Mouse (Mus musculus): ENCODE results near the gene Hoxd11. TPM values are rescaled to one million over a fixed set of nuclear protein-coding genes. Genes with fewer than 3 reads are reported as not detected.

The Hoxd11 gene
- polyA plus RNA-seq, 1 experiment from 2014 or later, result 26.3 TPM

GRCm38 (mm10) chr2:74701949-74702819 lies 22.8 kb downstream of the Hoxd11 start:
- H3K36me3 ChIP-seq, result no peaks in the 10 kb centered on the region
- no peak for ATAC-seq (replicated peaks; ENCODE audit: low FRiP score)
- peak overlapping the region; percentile 23 for H3K4me3 ChIP-seq (replicated peaks)
- H3K27ac ChIP-seq, result peak overlapping the region; percentile 100
- H3K4me2 ChIP-seq, result peak overlapping the region; percentile 75
- peaks cover 43% of the 10 kb centered on the region for H3K4me1 ChIP-seq
- no peaks in the 10 kb centered on the region for H3K9me3 ChIP-seq (replicated peaks)
- 0 out of 2 replicates have a peak, but pooled peaks cover 7% of the 10 kb centered on the region for H3K27me3 ChIP-seq
- H3K9ac ChIP-seq, result no peak overlapping the region
- WGBS, result 13% methylated on average over 17 of the region's 17 CpGs

GRCm38 (mm10) chr2:74702820-74703219 lies 23.5 kb downstream of the Hoxd11 start:
- H3K27ac ChIP-seq, result peak overlapping the region; percentile 100
- H3K4me1 ChIP-seq, result peaks cover 47% of the 10 kb centered on the region
- no peak for ATAC-seq (replicated peaks; ENCODE audit: low FRiP score)
- H3K4me2 ChIP-seq, result peak overlapping the region; percentile 75
- no peaks in the 10 kb centered on the region for H3K36me3 ChIP-seq
- H3K9me3 ChIP-seq (replicated peaks), result no peaks in the 10 kb centered on the region
- WGBS, result 39% methylated on average over 6 of the region's 6 CpGs
- H3K27me3 ChIP-seq, result 0 out of 2 replicates have a peak, but pooled peaks cover 7% of the 10 kb centered on the region
- H3K9ac ChIP-seq, result no peak overlapping the region
- peak overlapping the region; percentile 12; the same call in 1 of the 2 replicates for H3K4me3 ChIP-seq (replicated peaks)

GRCm38 (mm10) chr2:74703317-74703716 lies 24.0 kb downstream of the Hoxd11 start:
- H3K4me3 ChIP-seq (replicated peaks), result peak overlapping the region; percentile 79
- peak overlapping the region; percentile 95 for H3K9ac ChIP-seq
- 0 out of 2 replicates have a peak, but pooled peaks cover 7% of the 10 kb centered on the region for H3K27me3 ChIP-seq
- WGBS, result 29% methylated on average over 10 of the region's 10 CpGs
- no peaks in the 10 kb centered on the region for H3K36me3 ChIP-seq
- H3K4me2 ChIP-seq, result peak overlapping the region; percentile 75
- H3K9me3 ChIP-seq (replicated peaks), result no peaks in the 10 kb centered on the region
- H3K27ac ChIP-seq, result peak overlapping the region; percentile 100
- H3K4me1 ChIP-seq, result peaks cover 50% of the 10 kb centered on the region
- no peak for ATAC-seq (replicated peaks; ENCODE audit: low FRiP score)

GRCm38 (mm10) chr2:74703720-74704392 lies 24.5 kb downstream of the Hoxd11 start:
- peak; percentile 63 for ATAC-seq (replicated peaks; ENCODE audit: low FRiP score)
- WGBS, result 6% methylated on average over 26 of the region's 26 CpGs
- peak overlapping the region; percentile 95 for H3K9ac ChIP-seq

GRCm38 (mm10) chr2:74704393-74704998 lies 25.1 kb downstream of the Hoxd11 start, which contains the start of gene Hoxd8:
Hoxd8 (plus strand) TSS chr2:74704615.
- no peaks in the 10 kb centered on the region for H3K9me3 ChIP-seq (replicated peaks)
- no peaks in the 10 kb centered on the region for H3K36me3 ChIP-seq
- H3K27ac ChIP-seq, result peak within 1 kb of the TSS; percentile 100
- H3K27me3 ChIP-seq, result 0 out of 2 replicates have a peak, but pooled peaks cover 7% of the 10 kb centered on the region
- WGBS, result under 1% methylated on average over 36 of the region's 52 CpGs
- peak within 1 kb of the TSS; percentile 75 for H3K4me2 ChIP-seq
- H3K9ac ChIP-seq, result peak within 1 kb of the TSS; percentile 95
- peak; percentile 73 for ATAC-seq (replicated peaks; ENCODE audit: low FRiP score)
- H3K4me1 ChIP-seq, result peaks cover 54% of the 10 kb centered on the region
- H3K4me3 ChIP-seq (replicated peaks), result peak within 1 kb of the TSS; percentile 79

More at GRCm38 (mm10) chr2:74703720-74704392, 24.5 kb downstream of the Hoxd11 start:
- H3K27ac ChIP-seq, result peak overlapping the region; percentile 100
- H3K27me3 ChIP-seq, result 0 out of 2 replicates have a peak, but pooled peaks cover 7% of the 10 kb centered on the region
- H3K4me2 ChIP-seq, result peak overlapping the region; percentile 75
- peaks cover 53% of the 10 kb centered on the region for H3K4me1 ChIP-seq
- H3K9me3 ChIP-seq (replicated peaks), result no peaks in the 10 kb centered on the region
- no peaks in the 10 kb centered on the region for H3K36me3 ChIP-seq
- peak overlapping the region; percentile 79 for H3K4me3 ChIP-seq (replicated peaks)

GRCm38 (mm10) chr2:74704999-74705466 lies 25.7 kb downstream of the Hoxd11 start:
- H3K4me2 ChIP-seq, result peak overlapping the region; percentile 75
- ATAC-seq (replicated peaks; ENCODE audit: low FRiP score), result peak; percentile 43
- H3K4me1 ChIP-seq, result peaks cover 54% of the 10 kb centered on the region
- no peaks in the 10 kb centered on the region for H3K36me3 ChIP-seq
- under 1% methylated on average over 39 of the region's 66 CpGs for WGBS
- 0 out of 2 replicates have a peak, but pooled peaks cover 7% of the 10 kb centered on the region for H3K27me3 ChIP-seq
- peak overlapping the region; percentile 95 for H3K9ac ChIP-seq
- no peaks in the 10 kb centered on the region for H3K9me3 ChIP-seq (replicated peaks)
- H3K4me3 ChIP-seq (replicated peaks), result peak overlapping the region; percentile 79
- H3K27ac ChIP-seq, result peak overlapping the region; percentile 100

GRCm38 (mm10) chr2:74705467-74706089 lies 26.2 kb downstream of the Hoxd11 start:
- WGBS, result under 1% methylated on average over 60 of the region's 85 CpGs
- H3K27me3 ChIP-seq, result 0 out of 2 replicates have a peak, but pooled peaks cover 1% of the 10 kb centered on the region
- peak overlapping the region; percentile 100 for H3K27ac ChIP-seq
- H3K9me3 ChIP-seq (replicated peaks), result no peaks in the 10 kb centered on the region
- H3K4me1 ChIP-seq, result peaks cover 54% of the 10 kb centered on the region
- no peaks in the 10 kb centered on the region for H3K36me3 ChIP-seq
- H3K4me3 ChIP-seq (replicated peaks), result peak overlapping the region; percentile 79
- peak overlapping the region; percentile 95 for H3K9ac ChIP-seq
- peak overlapping the region; percentile 75 for H3K4me2 ChIP-seq
- peak; percentile 38; the same call in 1 of the 2 replicates for ATAC-seq (replicated peaks; ENCODE audit: low FRiP score)

- Histone ChIP-seq H3K27me3 (no peaks in the 10 kb centered on the region), H3K9ac (peak overlapping the region; percentile 95), H3K4me2 (peak overlapping the region; percentile 75), H3K4me3 (replicated peaks) (peak overlapping the region; percentile 79), H3K4me1 (peaks cover 51% of the 10 kb centered on the region), H3K9me3 (replicated peaks) (no peaks in the 10 kb centered on the region), H3K36me3 (no peaks in the 10 kb centered on the region), H3K27ac (peak overlapping the region; percentile 100)
- WGBS, result 2% methylated on average over 13 of the region's 13 CpGs
- ATAC-seq (replicated peaks; ENCODE audit: low FRiP score), result no peak
These were observed 27.1 kb downstream of the Hoxd11 start for GRCm38 (mm10) chr2:74706393-74706960.

- Histone ChIP-seq H3K4me1 (peaks cover 48% of the 10 kb centered on the region), H3K27me3 (no peaks in the 10 kb centered on the region), H3K9ac (peak overlapping the region; percentile 35), H3K36me3 (no peaks in the 10 kb centered on the region), H3K27ac (peak overlapping the region; percentile 64), H3K9me3 (replicated peaks) (no peaks in the 10 kb centered on the region), H3K4me3 (replicated peaks) (peak overlapping the region; percentile 79), H3K4me2 (peak overlapping the region; percentile 75)
- 9% methylated on average over 7 of the region's 7 CpGs for WGBS
- no peak for ATAC-seq (replicated peaks; ENCODE audit: low FRiP score)
These were observed 28.2 kb downstream of the Hoxd11 start for GRCm38 (mm10) chr2:74707599-74707998.

- peaks cover 40% of the 10 kb centered on the region for H3K4me1 ChIP-seq
- H3K27ac ChIP-seq, result peak overlapping the region; percentile 64
- peak overlapping the region; percentile 35 for H3K9ac ChIP-seq
- no peaks in the 10 kb centered on the region for H3K36me3 ChIP-seq
- peak overlapping the region; percentile 79 for H3K4me3 ChIP-seq (replicated peaks)
- no peaks in the 10 kb centered on the region for H3K27me3 ChIP-seq
- H3K4me2 ChIP-seq, result peak overlapping the region; percentile 75
- 30% methylated on average over 4 of the region's 4 CpGs for WGBS
- no peaks in the 10 kb centered on the region for H3K9me3 ChIP-seq (replicated peaks)
- no peak for ATAC-seq (replicated peaks; ENCODE audit: low FRiP score)
These were observed 29.3 kb downstream of the Hoxd11 start for GRCm38 (mm10) chr2:74708676-74709075.

Data from kidney, embryonic 15.5 days (tissue).